Mouse (Mus musculus) kidney, embryonic 16.5 days (tissue): Measurements from ENCODE around the gene Elob. TPM values are rescaled to one million over a fixed set of nuclear protein-coding genes. Genes with fewer than 3 reads are reported as not detected.

Source experiments
- ATAC-seq: fragments of 200-750 bp; cut with Nextera tagmentation; 2 replicates; pipeline ENCODE4 v1.8.0; 2017; ENCODE audit warnings: moderate TSS enrichment; ENCODE audit not compliant: low FRiP score, low TSS enrichment
- H3K27ac ChIP-seq: fragments of 300-500 bp; sonication (generic); 2 replicates; pipeline ENCODE4 v1.5.1; 2014; ENCODE audit warnings: low read length
- H3K27me3 ChIP-seq: fragments of 300-500 bp; sonication (generic); 2 replicates; pipeline ENCODE4 v1.6.1; 2014; ENCODE audit warnings: low read length, control low read depth, mixed read lengths; ENCODE audit not compliant: insufficient read depth
- H3K36me3 ChIP-seq: fragments of 300-500 bp; sonication (generic); 2 replicates; pipeline ENCODE4 v1.6.1; 2014; ENCODE audit warnings: low read length, control low read depth, mixed read lengths; ENCODE audit not compliant: insufficient read depth
- H3K4me1 ChIP-seq: fragments of 300-500 bp; sonication (generic); 2 replicates; pipeline ENCODE4 v1.6.1; 2014; ENCODE audit warnings: low read length, control low read depth, mixed read lengths; ENCODE audit not compliant: insufficient read depth
- H3K4me2 ChIP-seq: fragments of 300-500 bp; sonication (generic); replicated peaks from 2 replicates; pipeline ENCODE4 v1.6.1; 2014; ENCODE audit warnings: low read depth, low read length
- H3K4me3 ChIP-seq: fragments of 300-500 bp; sonication (generic); 2 replicates; pipeline ENCODE4 v1.5.1; 2014; ENCODE audit warnings: mild to moderate bottlenecking, low read length
- H3K9ac ChIP-seq: fragments of 300-500 bp; sonication (generic); replicated peaks from 2 replicates; pipeline ENCODE4 v1.6.1; 2014; ENCODE audit warnings: low read length
- H3K9me3 ChIP-seq: fragments of 300-500 bp; sonication (generic); 2 replicates; pipeline ENCODE4 v1.6.1; 2016; ENCODE audit warnings: low read length, control low read depth
- WGBS: fragments of 180-500 bp; shearing (Covaris S2); extraction: QIAGEN DNeasy Blood & Tissue Kit; methylation state at CpG from one replicate; pipeline ENCODE4 v1.1.7; 2014; 5-methylcytosine and 5-hydroxymethylcytosine counted together
- polyA plus RNA-seq: library from polyadenylated mRNA; unstranded; fragments of >200 nt; fragmentation: Nextera tagmentation; extraction: Ambion mirVana; gene quantifications from 2 replicates; pipeline ENCODE4 v1.2.1, GENCODE M21; 2015

Gene Elob
- polyA plus RNA-seq, result 954 and 966 TPM in 2 replicates

- Histone ChIP-seq H3K9me3 (no peaks in the 10 kb centered on the region), H3K27me3 (0 out of 2 replicates have a peak, but pooled peaks cover 4% of the 10 kb centered on the region), H3K27ac (peak within 1 kb of the TSS; percentile 97), H3K9ac (peak within 1 kb of the TSS; percentile 87), H3K4me2 (peak within 1 kb of the TSS; percentile 86), H3K4me3 (peak within 1 kb of the TSS; percentile 90), H3K36me3 (peaks cover 31% of the 10 kb centered on the region), H3K4me1 (peaks cover 11% of the 10 kb centered on the region)
- under 1% methylated on average over 38 of the region's 42 CpGs for WGBS
- ATAC-seq, result peak; percentile 93
Observed at GRCm38 (mm10) chr17:23829064-23829619, at the start of gene Elob. Gene Elob (minus strand): TSS chr17:23829136.

- no peaks in the 10 kb centered on the region for H3K36me3 ChIP-seq
- WGBS, result 85% methylated on average over 2 of the region's 2 CpGs
- ATAC-seq, result no peak
- no peak overlapping the region for H3K27ac ChIP-seq
- no peak overlapping the region for H3K4me3 ChIP-seq
- H3K9ac ChIP-seq, result no peak overlapping the region
- H3K27me3 ChIP-seq, result no peaks in the 10 kb centered on the region
- no peaks in the 10 kb centered on the region for H3K9me3 ChIP-seq
- H3K4me1 ChIP-seq, result peaks cover 3% of the 10 kb centered on the region; the same call in 1 of the 2 replicates
- H3K4me2 ChIP-seq, result no peak overlapping the region
Observed at GRCm38 (mm10) chr17:23877166-23877565, 48.2 kb upstream of the Elob start.

GRCm38 (mm10) chr17:23876741-23877140 is 47.8 kb upstream of the Elob start:
- no peak overlapping the region for H3K9ac ChIP-seq
- 52% methylated on average over 3 of the region's 3 CpGs for WGBS
- no peaks in the 10 kb centered on the region for H3K27me3 ChIP-seq
- ATAC-seq, result no peak
- no peaks in the 10 kb centered on the region for H3K9me3 ChIP-seq
- no peak overlapping the region for H3K4me3 ChIP-seq
- H3K4me2 ChIP-seq, result no peak overlapping the region
- peaks cover 3% of the 10 kb centered on the region; the same call in 1 of the 2 replicates for H3K4me1 ChIP-seq
- H3K27ac ChIP-seq, result no peak overlapping the region
- no peaks in the 10 kb centered on the region for H3K36me3 ChIP-seq

- Histone ChIP-seq H3K9me3 (no peaks in the 10 kb centered on the region), H3K27me3 (no peaks in the 10 kb centered on the region), H3K27ac (no peak overlapping the region), H3K36me3 (no peaks in the 10 kb centered on the region), H3K4me1 (peaks cover 3% of the 10 kb centered on the region; the same call in 1 of the 2 replicates), H3K9ac (no peak overlapping the region), H3K4me2 (no peak overlapping the region), H3K4me3 (no peak overlapping the region)
- WGBS, result 38% methylated on average over 8 of the region's 8 CpGs
- peak; percentile 39 for ATAC-seq
Observed at GRCm38 (mm10) chr17:23873884-23874856, 45.2 kb upstream of the Elob start.

GRCm38 (mm10) chr17:23868513-23868912 is 39.6 kb upstream of the Elob start:
- Histone ChIP-seq H3K4me3 (no peak overlapping the region), H3K9me3 (no peaks in the 10 kb centered on the region), H3K27ac (no peak overlapping the region), H3K27me3 (no peaks in the 10 kb centered on the region), H3K36me3 (no peaks in the 10 kb centered on the region), H3K4me2 (no peak overlapping the region), H3K9ac (no peak overlapping the region), H3K4me1 (no peaks in the 10 kb centered on the region)
- no peak for ATAC-seq
- 92% methylated on average over 11 of the region's 11 CpGs for WGBS

GRCm38 (mm10) chr17:23867756-23868155 is 38.8 kb upstream of the Elob start, which contains the start of gene Prss21:
Gene Prss21 (plus strand): TSS chr17:23868056.
- 84% methylated on average over 15 of the region's 15 CpGs for WGBS
- H3K9me3 ChIP-seq, result no peaks in the 10 kb centered on the region
- no peak within 1 kb of the TSS for H3K4me3 ChIP-seq

GRCm38 (mm10) chr17:23862926-23863325 is 34.0 kb upstream of the Elob start:
- H3K4me1 ChIP-seq, result no peaks in the 10 kb centered on the region
- H3K9ac ChIP-seq, result no peak overlapping the region
- 85% methylated on average over 4 of the region's 4 CpGs for WGBS
- no peaks in the 10 kb centered on the region for H3K9me3 ChIP-seq
- no peak overlapping the region for H3K4me2 ChIP-seq
- H3K27me3 ChIP-seq, result no peaks in the 10 kb centered on the region
- H3K36me3 ChIP-seq, result no peaks in the 10 kb centered on the region
- H3K27ac ChIP-seq, result no peak overlapping the region
- no peak overlapping the region for H3K4me3 ChIP-seq
- no peak for ATAC-seq

More at GRCm38 (mm10) chr17:23867756-23868155, 38.8 kb upstream of the Elob start, which contains the start of gene Prss21:
- Histone ChIP-seq H3K36me3 (no peaks in the 10 kb centered on the region), H3K9ac (no peak within 1 kb of the TSS), H3K27ac (no peak within 1 kb of the TSS), H3K4me1 (no peaks in the 10 kb centered on the region), H3K27me3 (no peaks in the 10 kb centered on the region), H3K4me2 (no peak within 1 kb of the TSS)
- no peak for ATAC-seq

- no peaks in the 10 kb centered on the region for H3K27me3 ChIP-seq
- WGBS, result 83% methylated on average over 2 of the region's 2 CpGs
- no peak overlapping the region for H3K4me3 ChIP-seq
- H3K4me1 ChIP-seq, result no peaks in the 10 kb centered on the region
- ATAC-seq, result no peak
- no peak overlapping the region for H3K27ac ChIP-seq
- H3K36me3 ChIP-seq, result no peaks in the 10 kb centered on the region
- H3K4me2 ChIP-seq, result no peak overlapping the region
- no peak overlapping the region for H3K9ac ChIP-seq
- H3K9me3 ChIP-seq, result no peaks in the 10 kb centered on the region
Observed at GRCm38 (mm10) chr17:23857913-23858312, 29.0 kb upstream of the Elob start.

GRCm38 (mm10) chr17:23857193-23857592 is 28.3 kb upstream of the Elob start:
- 0 out of 2 replicates have a peak, but pooled peaks have one; percentile 33 for ATAC-seq
- Histone ChIP-seq H3K9ac (no peak overlapping the region), H3K27ac (no peak overlapping the region), H3K4me3 (no peak overlapping the region), H3K4me1 (no peaks in the 10 kb centered on the region), H3K4me2 (no peak overlapping the region), H3K27me3 (no peaks in the 10 kb centered on the region), H3K9me3 (no peaks in the 10 kb centered on the region), H3K36me3 (no peaks in the 10 kb centered on the region)
- 74% methylated on average over 6 of the region's 6 CpGs for WGBS
